Mouse (Mus musculus): ENCODE results near the gene Sgsh. TPM values are rescaled to one million over a fixed set of nuclear protein-coding genes. Genes with fewer than 3 reads are reported as not detected.

The Sgsh gene
- polyA plus RNA-seq, 2 experiments, result 8.7 to 9.8 TPM

DNA sequence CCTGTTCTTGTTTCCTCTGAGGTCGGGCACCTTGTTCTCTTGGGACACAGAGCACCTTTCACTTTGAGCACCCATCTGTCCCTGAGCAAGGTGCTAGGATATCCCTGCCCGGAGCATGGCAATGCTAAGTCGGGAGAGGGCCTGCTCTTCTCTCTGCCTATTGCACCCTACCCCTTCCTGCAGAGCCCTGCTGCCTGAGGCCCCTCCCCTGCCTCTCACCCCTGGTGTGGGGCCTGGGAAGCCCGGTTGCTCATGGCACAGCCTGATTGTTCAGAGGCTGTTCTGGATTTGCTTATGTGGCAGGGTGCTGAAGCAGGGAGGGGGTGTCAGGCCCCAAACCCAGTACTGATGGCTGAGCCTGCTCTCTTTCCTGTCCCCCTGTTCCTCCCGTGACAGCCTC, 16.2 kb downstream of the Sgsh start:
- no peak overlapping the region for H3K4me2 ChIP-seq (replicated peaks; ENCODE audit: low read depth, low read length, severe bottlenecking)
- no peak overlapping the region for H3K4me3 ChIP-seq (replicated peaks; ENCODE audit: low read length)
- no peak for TF ChIP-seq POLR2A (IDR thresholded peaks at IDR 0.05; ENCODE audit: borderline replicate concordance, extremely low read depth, insufficient read depth, insufficient read length)
- H3K9ac ChIP-seq (ENCODE audit: low read depth, low read length, severe bottlenecking), result no peak overlapping the region
- H3K27me3 ChIP-seq (ENCODE audit: control insufficient read depth, insufficient read depth, low read length), result no peaks in the 10 kb centered on the region
- 47% methylated on average over 5 of the region's 5 CpGs for WGBS
- H3K9me3 ChIP-seq (ENCODE audit: control insufficient read depth, low read length), result no peaks in the 10 kb centered on the region
- no peak overlapping the region for H3K27ac ChIP-seq (replicated peaks; ENCODE audit: low read depth, low read length)
- DNase-seq (ENCODE audit: low spot score), result no peak
- no peak for ATAC-seq (ENCODE audit: low FRiP score, low read depth)
- no peaks in the 10 kb centered on the region for H3K4me1 ChIP-seq (ENCODE audit: control insufficient read depth, insufficient read depth, low read length)
- H3K36me3 ChIP-seq (ENCODE audit: control insufficient read depth, insufficient read depth, low read length), result no peaks in the 10 kb centered on the region

DNA sequence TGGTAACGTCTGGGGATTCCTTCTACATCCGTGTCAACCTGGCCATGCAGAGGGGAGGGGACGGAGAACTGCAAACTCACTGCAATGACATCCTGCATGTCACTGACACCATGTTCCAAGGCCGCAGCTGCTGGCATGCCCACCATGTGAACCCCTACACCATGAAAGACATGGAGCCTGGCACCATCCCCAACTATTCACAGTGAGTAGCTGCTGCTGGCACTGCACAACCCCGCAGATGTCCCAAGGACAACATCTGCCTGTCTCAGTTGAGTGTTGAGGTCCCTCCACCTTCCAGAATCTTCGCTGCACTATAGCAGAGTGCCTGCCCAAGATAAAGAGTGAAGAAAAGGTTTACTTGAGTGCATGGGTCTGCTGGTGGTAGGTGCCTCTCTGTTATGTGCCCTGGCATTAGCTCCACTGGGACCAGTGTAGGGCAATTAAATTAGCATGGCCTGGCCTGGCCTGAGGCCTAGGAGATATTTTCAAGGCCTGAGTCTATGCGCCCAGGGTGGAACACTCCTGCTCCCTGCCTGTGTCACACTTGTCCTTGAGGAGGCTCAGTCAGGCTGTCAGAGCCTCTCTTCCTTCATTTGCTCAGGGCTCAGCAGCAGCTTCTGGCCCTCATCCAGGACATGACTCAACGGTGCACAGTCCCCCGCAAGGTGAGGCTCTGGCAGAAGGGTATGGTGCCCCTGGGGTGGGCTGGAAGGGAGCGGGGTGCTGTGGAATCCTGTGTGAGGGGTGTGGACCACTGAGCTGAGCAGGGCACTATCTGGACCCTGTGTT, 16.9 kb downstream of the Sgsh start:
- TF ChIP-seq POLR2A (IDR thresholded peaks at IDR 0.05; ENCODE audit: borderline replicate concordance, extremely low read depth, insufficient read depth, insufficient read length), result no peak
- no peak overlapping the region for H3K4me2 ChIP-seq (replicated peaks; ENCODE audit: low read depth, low read length, severe bottlenecking)
- no peaks in the 10 kb centered on the region for H3K9me3 ChIP-seq (ENCODE audit: control insufficient read depth, low read length)
- no peak overlapping the region for H3K4me3 ChIP-seq (replicated peaks; ENCODE audit: low read length)
- no peaks in the 10 kb centered on the region for H3K36me3 ChIP-seq (ENCODE audit: control insufficient read depth, insufficient read depth, low read length)
- 82% methylated on average over 10 of the region's 10 CpGs for WGBS
- DNase-seq (ENCODE audit: low spot score) (no peak), ATAC-seq (ENCODE audit: low FRiP score, low read depth) (no peak)
- H3K27ac ChIP-seq (replicated peaks; ENCODE audit: low read depth, low read length), result no peak overlapping the region
- H3K9ac ChIP-seq (ENCODE audit: low read depth, low read length, severe bottlenecking), result no peak overlapping the region
- H3K27me3 ChIP-seq (ENCODE audit: control insufficient read depth, insufficient read depth, low read length), result no peaks in the 10 kb centered on the region
- no peaks in the 10 kb centered on the region for H3K4me1 ChIP-seq (ENCODE audit: control insufficient read depth, insufficient read depth, low read length)

DNA sequence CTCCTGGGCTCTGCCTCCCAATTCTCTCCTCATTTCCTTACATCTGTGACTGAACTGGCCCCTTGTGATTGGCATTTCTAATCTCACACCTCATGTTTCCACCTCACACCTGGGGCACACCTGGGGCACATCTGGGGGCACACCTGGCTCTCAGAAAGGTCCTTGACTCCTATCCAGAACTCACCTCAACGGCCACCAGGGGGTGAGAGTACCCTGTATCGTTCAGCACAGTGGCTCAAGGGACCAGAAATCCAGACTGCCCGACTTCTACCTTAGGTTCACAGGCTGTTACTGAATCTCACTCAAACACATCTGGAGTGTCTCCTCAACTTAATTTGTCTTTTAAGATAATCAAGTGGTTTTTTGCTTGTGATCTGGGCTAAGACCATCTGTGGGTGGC, 23.4 kb downstream of the Sgsh start:
- DNase-seq (ENCODE audit: low spot score) (no peak), ATAC-seq (ENCODE audit: low FRiP score, low read depth) (no peak)
- WGBS, result 28% methylated on average over 3 of the region's 3 CpGs

DNA sequence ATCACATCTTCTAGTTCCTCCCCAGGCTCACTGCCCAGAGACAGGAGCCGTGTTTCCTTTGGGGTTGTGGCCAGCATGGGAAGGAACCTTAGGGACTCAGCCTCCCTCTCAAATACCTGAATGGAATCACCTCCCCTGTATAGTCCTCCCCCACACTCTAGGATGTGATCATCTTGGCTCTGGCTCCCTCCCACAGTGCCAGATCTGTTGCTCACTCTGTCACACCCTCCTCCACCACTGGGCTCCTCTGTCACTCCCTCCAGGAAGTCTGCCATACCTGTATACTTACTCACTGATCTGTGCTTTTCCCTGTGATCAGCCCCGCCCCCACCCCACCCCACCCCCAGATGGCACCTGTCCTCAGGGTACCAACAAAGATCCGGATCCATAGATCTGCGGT, 24.7 kb downstream of the Sgsh start:
- WGBS, result 64% methylated on average over 4 of the region's 4 CpGs
- no peaks in the 10 kb centered on the region for H3K36me3 ChIP-seq (ENCODE audit: control insufficient read depth, insufficient read depth, low read length)
- H3K27ac ChIP-seq (replicated peaks; ENCODE audit: low read depth, low read length), result no peak overlapping the region
- no peak overlapping the region for H3K4me3 ChIP-seq (replicated peaks; ENCODE audit: low read length)
- ATAC-seq (ENCODE audit: low FRiP score, low read depth) (no peak), DNase-seq (ENCODE audit: low spot score) (no peak)
- H3K4me2 ChIP-seq (replicated peaks; ENCODE audit: low read depth, low read length, severe bottlenecking), result no peak overlapping the region
- no peaks in the 10 kb centered on the region for H3K4me1 ChIP-seq (ENCODE audit: control insufficient read depth, insufficient read depth, low read length)
- H3K9ac ChIP-seq (ENCODE audit: low read depth, low read length, severe bottlenecking), result no peak overlapping the region
- no peaks in the 10 kb centered on the region for H3K9me3 ChIP-seq (ENCODE audit: control insufficient read depth, low read length)
- no peak for TF ChIP-seq POLR2A (IDR thresholded peaks at IDR 0.05; ENCODE audit: borderline replicate concordance, extremely low read depth, insufficient read depth, insufficient read length)
- no peaks in the 10 kb centered on the region for H3K27me3 ChIP-seq (ENCODE audit: control insufficient read depth, insufficient read depth, low read length)

More for the DNA sequence above, 23.4 kb downstream of the Sgsh start:
- no peak for TF ChIP-seq POLR2A (IDR thresholded peaks at IDR 0.05; ENCODE audit: borderline replicate concordance, extremely low read depth, insufficient read depth, insufficient read length)
- Histone ChIP-seq H3K4me1 (ENCODE audit: control insufficient read depth, insufficient read depth, low read length) (no peaks in the 10 kb centered on the region), H3K4me2 (replicated peaks; ENCODE audit: low read depth, low read length, severe bottlenecking) (no peak overlapping the region), H3K27ac (replicated peaks; ENCODE audit: low read depth, low read length) (no peak overlapping the region), H3K9ac (ENCODE audit: low read depth, low read length, severe bottlenecking) (no peak overlapping the region), H3K4me3 (replicated peaks; ENCODE audit: low read length) (no peak overlapping the region), H3K9me3 (ENCODE audit: control insufficient read depth, low read length) (no peaks in the 10 kb centered on the region), H3K27me3 (ENCODE audit: control insufficient read depth, insufficient read depth, low read length) (no peaks in the 10 kb centered on the region), H3K36me3 (ENCODE audit: control insufficient read depth, insufficient read depth, low read length) (no peaks in the 10 kb centered on the region)

DNA sequence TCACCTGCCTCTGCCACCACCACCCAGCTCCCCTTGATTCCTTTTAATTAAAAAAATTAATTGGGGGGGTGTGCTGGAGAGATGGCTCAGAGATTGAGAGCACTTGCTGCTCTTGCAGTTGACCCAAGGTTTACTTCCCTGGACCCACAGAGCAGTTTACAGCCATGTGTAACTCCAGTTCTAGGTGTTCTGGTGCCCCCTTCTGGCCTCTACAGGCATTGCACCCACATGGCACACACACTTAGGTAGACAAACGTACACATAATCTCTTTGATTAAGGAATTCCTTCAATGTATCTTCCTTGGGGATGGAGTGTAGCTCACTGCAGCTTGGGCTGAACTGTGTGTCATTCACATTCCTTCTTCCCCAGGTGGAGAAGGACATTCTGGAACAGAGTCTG, 30.3 kb downstream of the Sgsh start:
- H3K27ac ChIP-seq (replicated peaks; ENCODE audit: low read depth, low read length), result no peak overlapping the region
- DNase-seq (ENCODE audit: low spot score), result no peak
- WGBS, result 68% methylated on average over 1 of the region's 1 CpGs
- H3K9ac ChIP-seq (ENCODE audit: low read depth, low read length, severe bottlenecking), result no peak overlapping the region
- peaks cover 3% of the 10 kb centered on the region; the same call in 1 of the 2 replicates for H3K9me3 ChIP-seq (ENCODE audit: control insufficient read depth, low read length)
- no peaks in the 10 kb centered on the region for H3K36me3 ChIP-seq (ENCODE audit: control insufficient read depth, insufficient read depth, low read length)
- no peak for TF ChIP-seq POLR2A (IDR thresholded peaks at IDR 0.05; ENCODE audit: borderline replicate concordance, extremely low read depth, insufficient read depth, insufficient read length)
- H3K4me2 ChIP-seq (replicated peaks; ENCODE audit: low read depth, low read length, severe bottlenecking), result no peak overlapping the region
- H3K4me1 ChIP-seq (ENCODE audit: control insufficient read depth, insufficient read depth, low read length), result no peaks in the 10 kb centered on the region
- no peak for ATAC-seq (ENCODE audit: low FRiP score, low read depth)
- no peak overlapping the region for H3K4me3 ChIP-seq (replicated peaks; ENCODE audit: low read length)
- no peaks in the 10 kb centered on the region for H3K27me3 ChIP-seq (ENCODE audit: control insufficient read depth, insufficient read depth, low read length)
